Mouse (Mus musculus) thymus, adult 2 months (tissue): Measurements from ENCODE around the gene Dapp1. TPM values are rescaled to one million over a fixed set of nuclear protein-coding genes. Genes with fewer than 3 reads are reported as not detected.

Experiments used
- DNase-seq: peaks from one replicate; pipeline ENCODE4 v3.0.0; 2021
- H3K27ac ChIP-seq: fragments of 200-500 bp; 2 replicates; pipeline ENCODE4 v1.5.1; 2012; ENCODE audit warnings: low read length, control low read depth; ENCODE audit not compliant: control insufficient read depth, insufficient read depth
- H3K27me3 ChIP-seq: fragments of 200-500 bp; 2 replicates; pipeline ENCODE4 v1.6.1; 2012; ENCODE audit warnings: mild to moderate bottlenecking, low read length, moderate library complexity, mixed read lengths; ENCODE audit not compliant: control insufficient read depth, insufficient read depth
- H3K36me3 ChIP-seq: fragments of 200-500 bp; 2 replicates; pipeline ENCODE4 v1.6.1; 2012; ENCODE audit warnings: mild to moderate bottlenecking, low read length, moderate library complexity; ENCODE audit not compliant: control insufficient read depth, insufficient read depth
- H3K4me1 ChIP-seq: fragments of 200-500 bp; replicated peaks from 2 replicates; pipeline ENCODE4 v1.6.1; 2012; ENCODE audit warnings: low read length; ENCODE audit not compliant: control insufficient read depth, insufficient read depth
- H3K4me3 ChIP-seq: fragments of 200-500 bp; 2 replicates; pipeline ENCODE4 v1.5.1; 2012; ENCODE audit warnings: mild to moderate bottlenecking, low read length, control low read depth, moderate library complexity; ENCODE audit not compliant: control insufficient read depth, insufficient read depth
- CTCF ChIP-seq: fragments of 200-500 bp; IDR thresholded peaks from 2 replicates; pipeline ENCODE4 v1.5.1; 2012; ENCODE audit warnings: mild to moderate bottlenecking, control low read depth, low read length, moderate library complexity, borderline replicate concordance; ENCODE audit not compliant: control insufficient read depth, poor library complexity, insufficient read depth; ENCODE audit errors: extremely low read depth
- POLR2A ChIP-seq: fragments of 200-500 bp; IDR thresholded peaks from 2 replicates; pipeline ENCODE4 v1.6.1; 2012; ENCODE audit warnings: mild to moderate bottlenecking, low read length, control low read depth, moderate library complexity; ENCODE audit not compliant: control insufficient read depth, poor library complexity, insufficient read depth; ENCODE audit errors: extremely low read depth
- WGBS: fragments of 180-500 bp; shearing (Covaris S2); methylation state at CpG from one replicate; pipeline ENCODE4 v1.1.7; 2018; 5-methylcytosine and 5-hydroxymethylcytosine counted together
- polyA plus RNA-seq: library from polyadenylated mRNA; depleted of rRNA; stranded (reverse); fragments of >200 nt; gene quantifications from 2 replicates; pipeline ENCODE4 v1.2.3, GENCODE M21; 2012

Dapp1 gene
- polyA plus RNA-seq, 1 experiment, result 13.9 TPM

DNA sequence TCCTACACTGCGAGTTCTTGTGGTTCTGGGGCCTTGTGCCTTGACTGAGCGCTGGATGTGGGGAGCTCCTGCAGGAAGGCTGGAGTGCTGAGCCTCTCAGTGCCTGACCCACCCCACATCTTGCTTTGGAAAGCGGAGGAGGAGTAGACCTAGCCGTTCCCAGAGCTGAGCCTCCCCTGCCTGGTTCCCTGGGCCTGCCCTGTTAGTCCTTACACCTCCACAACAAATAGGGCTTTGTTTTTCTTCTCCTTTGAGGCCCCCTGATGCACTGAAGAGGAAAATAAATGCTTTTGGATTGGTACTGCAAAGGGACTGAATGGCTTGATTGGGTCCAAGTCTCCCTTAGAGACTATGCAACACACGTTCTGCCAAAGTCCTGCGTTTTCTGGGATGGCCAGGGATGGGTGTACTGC, 3.7 kb downstream of the Dapp1 start:
- H3K36me3 ChIP-seq, result no peaks in the 10 kb centered on the region; the same call in 1 of the 2 replicates
- whole genome bisulfite sequencing, result 47% methylated on average over 6 of the region's 6 CpGs
- H3K4me3 ChIP-seq, result no peak overlapping the region

DNA sequence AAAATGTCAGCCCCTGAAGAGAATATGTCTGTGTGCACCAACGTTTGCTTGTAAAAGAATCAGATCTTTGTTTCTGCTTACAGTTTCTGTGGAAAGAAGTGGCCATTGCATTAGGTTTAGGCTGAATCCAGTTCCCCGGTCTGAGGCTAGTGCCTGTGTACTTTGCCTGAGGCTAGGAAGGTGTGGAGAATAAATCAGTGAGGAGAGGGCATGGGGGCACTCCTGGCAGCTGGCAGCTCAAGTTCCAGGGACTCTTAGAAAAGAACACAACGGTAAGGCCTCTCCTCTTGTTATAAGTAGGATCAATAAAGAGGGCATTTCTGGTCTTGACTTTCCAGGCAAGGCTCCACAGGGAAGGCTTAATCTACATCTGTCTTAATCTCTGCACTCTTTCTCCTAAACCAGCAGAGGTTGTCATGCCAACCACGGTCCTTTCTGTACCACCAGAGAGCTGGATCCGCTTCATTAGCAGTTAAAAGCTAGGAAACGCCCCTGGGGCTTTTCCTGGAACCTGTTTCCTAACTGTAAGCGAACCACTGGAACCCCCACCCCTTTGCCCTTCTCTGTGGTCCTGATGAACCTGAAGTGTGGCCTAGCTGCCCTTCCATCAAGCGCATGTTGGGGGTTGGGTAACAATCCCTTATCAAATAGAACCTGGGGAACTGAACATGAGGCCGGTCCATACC, 4.3 kb downstream of the Dapp1 start:
- no peaks in the 10 kb centered on the region for H3K27me3 ChIP-seq
- TF ChIP-seq POLR2A, result no peak
- H3K4me1 ChIP-seq, result peaks cover 26% of the 10 kb centered on the region
- H3K4me3 ChIP-seq, result no peak overlapping the region
- WGBS, result 60% methylated on average over 9 of the region's 9 CpGs
- no peaks in the 10 kb centered on the region; the same call in 1 of the 2 replicates for H3K36me3 ChIP-seq
- DNase-seq, result no peak
- H3K27ac ChIP-seq, result no peak overlapping the region

More for the DNA sequence above, 3.7 kb downstream of the Dapp1 start:
- DNase-seq, result no peak
- TF ChIP-seq CTCF (no peak), POLR2A (no peak)
- Histone ChIP-seq H3K27me3 (no peaks in the 10 kb centered on the region), H3K4me1 (peaks cover 22% of the 10 kb centered on the region), H3K27ac (no peak overlapping the region)

DNA sequence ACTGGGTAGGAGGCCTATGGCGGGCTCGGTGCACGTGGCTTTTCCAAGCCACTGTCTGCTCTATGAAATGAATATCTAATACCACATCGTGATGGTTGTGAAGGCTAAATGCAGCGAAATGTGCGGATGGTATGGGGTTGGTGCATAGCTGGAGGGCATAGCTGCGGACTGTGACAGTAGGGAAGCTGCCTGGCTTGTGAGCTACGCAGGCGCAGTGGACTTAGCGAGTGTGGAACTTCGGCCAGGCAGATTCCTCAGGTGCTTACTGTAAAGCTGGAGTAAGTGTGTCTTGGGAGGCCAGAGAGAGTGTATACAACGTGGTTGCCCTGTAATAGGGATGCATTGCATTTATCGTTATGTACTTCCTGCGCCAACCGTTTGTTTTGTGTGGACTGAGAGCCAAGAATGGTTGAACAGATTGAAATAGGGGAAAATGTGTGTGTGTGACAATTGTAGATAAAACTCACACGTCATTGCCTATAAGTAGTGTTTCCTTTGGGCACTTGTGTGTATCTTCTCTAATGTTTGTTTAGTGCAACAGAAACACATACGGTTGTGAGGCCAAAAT, 5.4 kb downstream of the Dapp1 start:
- WGBS, result 86% methylated on average over 17 of the region's 17 CpGs
- TF ChIP-seq POLR2A (no peak), CTCF (no peak)
- Histone ChIP-seq H3K4me1 (peaks cover 26% of the 10 kb centered on the region), H3K36me3 (no peaks in the 10 kb centered on the region; the same call in 1 of the 2 replicates), H3K4me3 (no peak overlapping the region), H3K27me3 (no peaks in the 10 kb centered on the region), H3K27ac (no peak overlapping the region)
- no peak for DNase-seq

DNA sequence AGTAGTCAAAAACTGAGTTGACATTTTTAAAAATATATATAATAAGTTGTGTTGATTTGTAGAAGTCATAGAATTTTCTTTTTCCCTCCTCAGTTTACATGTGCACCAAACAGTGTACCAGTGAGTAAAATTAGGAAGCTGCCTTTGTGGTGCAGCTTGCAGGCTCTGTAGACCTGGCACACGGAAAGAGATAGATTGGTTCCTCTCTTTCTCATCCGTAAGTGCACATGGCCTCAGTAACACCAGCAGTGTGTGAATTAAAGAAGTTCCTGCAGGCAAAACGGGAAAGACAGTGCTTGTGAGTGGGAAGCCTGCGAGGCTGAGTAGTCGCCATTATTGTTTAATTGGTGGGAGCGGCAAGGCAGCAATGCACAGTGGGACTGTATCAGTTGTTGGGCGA, 5.9 kb downstream of the Dapp1 start:
- Histone ChIP-seq H3K4me1 (peaks cover 29% of the 10 kb centered on the region), H3K36me3 (no peaks in the 10 kb centered on the region; the same call in 1 of the 2 replicates)

DNA sequence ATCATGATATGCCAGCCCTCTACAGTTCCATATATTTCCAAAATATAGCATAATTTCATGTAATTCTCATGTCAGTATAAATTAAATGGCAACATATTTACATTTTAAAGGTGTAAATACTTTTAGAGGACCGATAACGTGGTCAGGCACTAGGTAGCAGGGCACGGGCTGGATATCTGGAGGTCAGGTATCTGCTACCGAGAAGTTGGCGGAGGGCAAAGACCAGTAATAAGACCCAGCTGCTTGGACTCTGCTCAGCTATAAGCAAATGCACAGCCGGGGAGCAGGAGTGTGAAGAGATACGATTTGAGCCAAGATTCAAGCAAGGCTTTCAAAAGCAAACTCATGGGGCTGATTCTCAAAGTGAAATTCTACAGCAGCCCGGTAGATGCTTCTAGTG, 7.0 kb downstream of the Dapp1 start:
- Histone ChIP-seq H3K4me1 (peaks cover 33% of the 10 kb centered on the region), H3K4me3 (no peak overlapping the region), H3K27me3 (no peaks in the 10 kb centered on the region), H3K36me3 (no peaks in the 10 kb centered on the region; the same call in 1 of the 2 replicates), H3K27ac (no peak overlapping the region)
- no peak for TF ChIP-seq POLR2A
- no peak for TF ChIP-seq CTCF
- WGBS, result 67% methylated on average over 8 of the region's 8 CpGs
- no peak for DNase-seq

More for the DNA sequence above, 5.9 kb downstream of the Dapp1 start:
- no peak overlapping the region for H3K4me3 ChIP-seq
- no peaks in the 10 kb centered on the region for H3K27me3 ChIP-seq
- no peak for DNase-seq
- no peak overlapping the region for H3K27ac ChIP-seq
- TF ChIP-seq CTCF (no peak), POLR2A (no peak)
- WGBS, result 75% methylated on average over 7 of the region's 7 CpGs

DNA sequence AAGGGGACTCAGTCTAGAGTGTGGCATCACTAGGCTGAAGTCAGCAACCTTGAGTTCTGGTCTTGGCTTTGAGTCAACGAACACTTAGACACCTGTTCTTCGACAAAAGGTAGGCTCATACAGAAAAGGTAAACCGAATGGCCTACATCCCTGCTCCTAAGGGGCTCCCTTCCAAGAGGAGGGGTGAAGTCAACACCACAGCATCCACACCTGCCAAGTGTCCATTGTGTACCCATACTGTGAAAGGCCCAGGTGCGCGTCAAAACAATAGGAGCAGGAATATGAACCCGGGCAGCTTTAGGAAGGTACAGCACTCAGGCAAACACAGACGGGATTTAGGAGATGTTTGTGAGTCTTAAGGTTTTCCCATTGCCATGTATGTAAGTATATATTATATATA, 8.4 kb downstream of the Dapp1 start:
- no peak overlapping the region for H3K27ac ChIP-seq
- H3K36me3 ChIP-seq, result no peaks in the 10 kb centered on the region; the same call in 1 of the 2 replicates
- 79% methylated on average over 7 of the region's 7 CpGs for WGBS

More for the DNA sequence above, 8.4 kb downstream of the Dapp1 start:
- no peak overlapping the region for H3K4me3 ChIP-seq
- TF ChIP-seq POLR2A, result no peak
- no peak for TF ChIP-seq CTCF
- no peaks in the 10 kb centered on the region for H3K27me3 ChIP-seq
- H3K4me1 ChIP-seq, result peaks cover 38% of the 10 kb centered on the region
- no peak for DNase-seq
